Mouse (Mus musculus) kidney, postnatal 25 days (tissue): ENCODE results near the gene Hoxa4.

ENCODE experiments used
- DNase-seq, 2 experiments: peaks; one replicate each; pipeline ENCODE4 v3.0.0; 2021; ENCODE audit warnings: mixed read lengths in 2 of 2

Gene Hoxa4

DNA sequence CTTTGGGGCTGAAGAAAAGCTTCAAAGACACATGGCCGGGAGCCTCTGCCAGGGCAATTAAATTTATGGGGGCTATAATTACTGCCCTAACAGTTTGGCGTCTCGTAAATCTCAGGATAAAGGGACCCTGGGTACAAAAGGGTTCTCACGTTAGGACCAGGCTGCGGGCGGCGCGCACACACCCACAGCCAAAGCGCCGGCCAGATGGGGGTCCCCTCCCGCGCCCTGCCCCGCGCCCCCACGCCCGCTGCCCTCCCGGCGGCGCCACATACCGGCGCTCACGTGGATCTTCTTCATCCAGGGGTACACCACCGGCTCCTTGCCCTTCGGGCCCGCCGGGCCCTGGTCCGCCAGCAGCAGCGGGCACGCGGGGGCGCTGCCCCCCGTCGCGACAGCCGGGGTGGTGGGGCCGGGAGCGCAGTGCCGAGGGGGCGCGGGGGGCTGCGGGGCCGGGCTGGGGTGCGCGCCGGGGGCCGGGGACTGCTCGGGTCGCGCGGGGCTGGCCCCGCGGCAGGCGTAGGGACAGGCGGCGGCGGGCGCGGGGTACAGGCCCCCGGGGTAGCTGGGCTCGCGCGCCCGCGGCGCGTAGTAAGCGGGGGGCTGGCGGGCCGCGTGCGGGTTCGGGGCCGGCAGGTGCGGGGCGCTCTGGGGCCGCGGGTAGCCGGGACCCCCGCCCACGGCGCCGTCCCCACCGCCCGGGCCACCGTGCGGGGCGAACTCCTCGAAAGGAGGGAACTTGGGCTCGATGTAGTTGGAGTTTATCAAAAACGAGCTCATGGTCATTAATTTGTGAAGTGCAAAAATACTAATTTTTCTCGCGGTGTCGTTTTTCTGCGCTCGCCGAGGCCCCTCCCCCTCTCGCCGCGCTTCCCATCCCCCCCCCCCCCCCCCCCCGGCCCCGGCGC lies at the start of gene Hoxa4:
TSS of gene Hoxa4 (minus strand) at position 848 of the 905 bp plus-strand sequence.
- DNase-seq, result peak; percentile 11 to 62

DNA sequence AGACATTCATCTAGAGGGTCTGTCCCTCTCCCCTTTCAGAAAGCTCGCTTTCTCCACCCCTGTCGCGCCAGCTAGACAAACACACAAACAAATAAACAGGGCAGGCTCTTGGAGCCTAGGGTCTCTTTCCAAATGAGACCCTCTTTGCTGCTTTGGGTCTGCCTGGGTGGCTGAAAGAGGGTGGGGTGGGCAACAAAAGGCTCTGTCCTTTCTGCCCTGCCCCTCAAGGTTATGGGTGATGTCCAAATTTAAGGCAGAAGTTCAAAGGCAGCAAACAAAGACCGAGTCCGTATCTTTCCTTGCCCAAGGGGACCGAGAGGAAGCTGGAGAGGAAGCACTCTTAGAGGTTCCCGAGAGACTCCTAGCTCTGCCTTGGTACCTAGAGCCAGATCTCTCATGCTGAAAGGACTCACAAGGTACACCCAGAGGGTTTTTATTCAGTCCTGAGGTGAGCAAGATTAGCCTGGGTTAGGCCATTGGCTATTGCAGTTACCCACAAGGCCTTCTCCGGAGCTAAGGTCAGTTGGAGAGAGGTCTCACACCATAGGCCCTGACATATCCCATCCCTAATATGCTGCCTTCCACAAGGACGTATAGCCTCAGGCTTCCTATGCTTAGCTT lies 49.6 kb upstream of the Hoxa4 start:
- no peak for DNase-seq

DNA sequence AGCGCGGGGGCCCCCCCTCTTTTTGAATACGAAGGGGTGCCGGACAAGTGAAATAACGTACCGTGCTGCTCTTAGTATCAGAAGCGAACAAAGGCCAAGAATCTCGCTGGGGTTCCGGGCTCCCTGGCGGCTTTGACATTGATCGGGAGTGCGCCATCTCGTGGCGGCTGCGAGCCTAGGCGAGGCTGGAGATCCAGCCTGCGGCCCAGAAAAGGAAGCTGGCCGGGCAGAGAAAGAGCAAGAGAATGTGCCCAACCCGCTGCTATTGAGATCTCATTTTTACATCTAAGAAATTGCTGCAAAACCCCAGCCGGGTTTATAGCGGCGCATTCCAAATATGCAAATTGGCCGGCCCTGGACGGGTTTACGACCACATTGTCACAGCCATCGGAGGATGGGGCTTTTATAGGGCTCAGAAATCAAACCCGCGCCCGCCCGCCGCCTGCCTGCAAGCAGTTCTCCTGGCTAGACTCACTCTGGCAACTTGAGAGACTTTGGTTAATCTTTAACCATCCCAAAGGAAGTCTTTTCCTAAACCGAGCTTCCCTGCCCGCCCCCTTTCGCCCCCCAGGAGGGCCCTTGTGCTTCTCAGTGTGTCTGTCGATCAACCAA lies 48.9 kb upstream of the Hoxa4 start, which contains the start of gene Hoxa10:
TSS of gene Hoxa10 (minus strand) at position 466 of the 612 bp plus-strand sequence.
- DNase-seq, result peak; percentile 95 to 97

DNA sequence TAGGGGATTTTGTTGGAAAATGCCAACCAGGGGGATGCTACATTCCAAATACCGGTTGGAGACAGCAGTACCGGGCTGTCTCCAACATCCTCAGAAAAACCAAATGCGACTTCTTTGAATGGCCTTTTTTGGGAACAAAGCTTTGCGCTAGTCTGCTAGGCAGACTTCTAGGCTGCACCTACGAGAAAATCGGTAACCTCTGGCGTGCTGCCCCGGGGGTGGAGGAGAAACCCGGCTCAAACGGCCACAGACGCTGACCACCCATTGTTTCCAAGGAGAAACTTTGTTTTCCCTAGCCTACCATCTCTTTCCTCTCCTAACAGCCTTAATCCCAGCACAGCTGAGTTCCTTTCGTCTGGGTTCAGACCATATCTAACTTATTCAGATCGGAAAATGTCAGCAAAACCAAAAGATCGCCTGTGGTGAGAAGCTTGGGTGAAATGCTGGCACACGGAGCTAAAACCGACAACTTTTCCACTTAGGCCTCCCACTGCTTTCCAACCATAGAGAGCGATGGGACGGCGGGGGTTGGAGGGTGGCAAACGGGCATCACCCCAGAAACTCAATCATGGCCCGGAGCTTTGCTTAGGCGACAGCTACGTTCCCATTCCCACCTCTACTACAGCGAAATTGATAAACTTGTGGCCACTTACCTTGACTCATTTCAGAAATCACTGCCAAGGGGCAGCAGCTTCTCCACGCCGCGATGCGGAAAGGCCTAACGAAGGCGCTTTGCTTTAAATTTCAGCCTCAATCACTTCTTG lies 48.3 kb upstream of the Hoxa4 start:
- DNase-seq, result peak; percentile 57 to 60

DNA sequence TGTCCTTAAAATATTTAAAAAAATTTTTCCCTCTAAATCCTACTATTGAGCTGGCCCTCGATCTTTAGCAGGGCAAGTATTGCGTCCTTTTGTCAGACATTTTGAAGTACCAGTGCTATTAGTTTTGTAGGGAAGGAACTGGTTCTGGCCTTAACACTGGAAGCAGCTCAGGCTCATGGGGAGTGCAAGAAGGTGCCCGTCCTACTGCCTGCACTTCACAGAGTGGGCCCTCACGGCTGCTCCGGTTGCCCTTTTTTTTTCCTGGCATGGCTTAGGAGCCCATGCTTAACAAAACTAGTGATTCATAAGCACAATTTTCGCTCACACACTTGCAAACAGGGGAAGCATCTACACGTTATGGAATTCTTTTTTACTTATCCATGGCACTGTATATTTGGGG lies 47.4 kb upstream of the Hoxa4 start:
- peak in 1 of 2 experiments; percentile 48 for DNase-seq

DNA sequence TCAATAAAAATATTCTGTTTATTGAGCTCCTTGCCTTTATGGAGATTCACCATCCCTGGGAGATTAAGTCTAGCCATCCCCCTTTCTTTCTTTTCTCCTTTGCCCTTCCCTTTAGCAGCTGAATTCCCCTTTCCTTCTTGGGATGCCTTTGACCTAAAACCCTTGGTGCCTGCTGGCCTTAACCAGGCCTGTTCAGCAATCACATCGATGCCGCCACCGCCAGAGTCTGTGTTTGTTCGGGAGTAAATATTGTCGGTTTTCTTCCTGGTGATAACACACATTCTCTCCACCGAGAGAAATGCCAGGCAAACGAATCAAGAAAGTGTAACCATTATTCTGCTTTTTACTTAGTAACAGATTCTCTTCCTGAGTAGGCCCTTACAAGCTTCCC lies 46.6 kb upstream of the Hoxa4 start:
- peak; percentile 42 to 54 for DNase-seq

DNA sequence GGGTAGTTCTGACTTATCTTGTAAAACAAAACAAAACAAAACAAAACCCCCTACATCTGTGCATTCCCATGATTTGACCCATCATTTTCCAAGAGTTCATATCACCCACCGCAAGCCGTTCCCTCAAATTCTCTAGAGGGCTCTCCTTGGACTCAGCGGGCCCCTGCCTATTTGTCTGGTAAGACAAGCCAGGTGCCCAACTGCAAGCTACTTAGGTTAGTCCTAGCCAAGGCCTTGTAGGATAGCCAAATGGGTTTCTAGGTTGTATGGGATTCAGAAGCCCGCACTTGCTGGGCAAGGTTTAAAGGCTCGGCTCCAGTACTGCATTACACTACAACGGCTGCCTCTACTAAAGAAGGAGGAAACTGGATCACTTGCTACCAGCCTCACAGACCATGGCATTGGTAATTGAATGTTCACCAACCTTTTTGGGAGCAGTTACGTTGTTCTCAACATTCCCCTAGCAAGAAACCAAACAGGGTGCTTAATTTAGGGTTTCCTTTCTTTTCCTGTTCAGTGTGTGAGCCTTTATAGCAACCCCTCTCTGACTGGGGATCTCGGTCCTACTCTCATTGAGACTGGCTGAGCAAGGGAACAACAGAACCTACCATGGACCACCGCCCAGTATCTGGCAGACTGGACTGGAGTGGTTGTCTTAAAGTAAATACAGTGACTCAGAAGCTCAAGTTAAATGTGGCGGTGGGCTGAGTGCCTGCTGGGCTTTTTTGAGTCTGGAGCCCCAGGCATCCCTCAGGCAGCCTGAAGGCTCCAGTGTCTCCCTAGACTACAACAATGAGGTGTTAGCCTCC lies 46.0 kb upstream of the Hoxa4 start:
- DNase-seq, result peak in 1 of 2 experiments; percentile 39

DNA sequence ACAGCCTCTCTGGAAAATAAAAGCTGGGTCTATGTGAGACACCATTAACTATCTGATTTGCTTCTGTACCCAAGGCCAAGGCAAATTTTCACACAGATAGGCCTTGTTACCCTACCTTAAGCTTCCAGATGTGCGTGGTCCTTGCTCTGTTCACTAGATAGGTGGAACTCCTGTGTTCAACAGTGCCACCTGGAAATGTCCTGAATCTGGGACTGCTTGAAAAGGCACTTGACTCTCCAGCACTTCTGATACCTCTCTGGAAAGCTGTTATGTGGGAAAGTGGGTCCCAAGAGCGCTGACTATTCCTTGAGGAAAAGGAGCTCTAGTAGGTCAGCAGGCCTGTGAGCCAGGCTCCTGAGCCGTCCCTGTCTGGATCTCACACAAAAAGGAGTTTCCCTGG lies 45.3 kb upstream of the Hoxa4 start:
- DNase-seq, result peak in 1 of 2 experiments; percentile 39

DNA sequence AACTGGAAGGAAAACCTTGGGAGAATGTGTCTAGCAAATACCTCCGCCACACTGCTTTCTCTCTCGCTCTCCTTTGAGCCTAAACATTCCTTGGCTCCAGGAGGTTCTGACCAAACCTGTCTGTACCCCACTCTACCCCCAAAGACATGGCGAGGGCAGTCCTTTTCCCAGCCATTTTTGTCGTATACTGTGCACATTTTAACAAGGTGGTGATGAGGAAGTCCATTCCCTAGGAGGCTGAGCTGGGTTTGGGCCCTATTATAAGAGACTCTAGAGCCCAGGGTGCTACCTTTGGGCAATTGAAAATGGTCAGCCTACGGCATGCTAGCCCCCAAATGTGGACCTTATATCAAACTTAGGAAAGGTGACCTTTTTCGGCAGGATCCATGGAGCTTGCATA lies 44.3 kb upstream of the Hoxa4 start:
- DNase-seq, result peak in 1 of 2 experiments; percentile 33

DNA sequence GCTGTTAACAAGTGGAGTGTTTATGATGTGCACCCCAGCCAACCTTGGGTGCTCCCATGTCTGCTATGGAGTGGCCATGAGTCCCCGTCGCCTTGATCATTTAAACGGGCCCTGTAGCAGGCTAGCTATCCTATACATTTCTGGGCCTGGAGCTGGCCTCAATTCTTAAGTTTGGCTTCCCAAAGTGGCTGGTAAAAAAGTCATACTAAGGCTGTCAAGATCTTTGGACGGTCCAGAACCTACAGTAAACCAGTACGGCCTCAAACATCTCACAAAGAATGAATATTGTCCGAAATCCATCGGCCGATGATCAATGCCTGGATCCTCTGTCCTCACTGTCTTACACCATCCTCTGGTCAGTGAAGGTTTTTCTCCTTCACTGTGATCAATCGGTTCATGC lies 43.7 kb upstream of the Hoxa4 start:
- peak in 1 of 2 experiments; percentile 55 for DNase-seq

DNA sequence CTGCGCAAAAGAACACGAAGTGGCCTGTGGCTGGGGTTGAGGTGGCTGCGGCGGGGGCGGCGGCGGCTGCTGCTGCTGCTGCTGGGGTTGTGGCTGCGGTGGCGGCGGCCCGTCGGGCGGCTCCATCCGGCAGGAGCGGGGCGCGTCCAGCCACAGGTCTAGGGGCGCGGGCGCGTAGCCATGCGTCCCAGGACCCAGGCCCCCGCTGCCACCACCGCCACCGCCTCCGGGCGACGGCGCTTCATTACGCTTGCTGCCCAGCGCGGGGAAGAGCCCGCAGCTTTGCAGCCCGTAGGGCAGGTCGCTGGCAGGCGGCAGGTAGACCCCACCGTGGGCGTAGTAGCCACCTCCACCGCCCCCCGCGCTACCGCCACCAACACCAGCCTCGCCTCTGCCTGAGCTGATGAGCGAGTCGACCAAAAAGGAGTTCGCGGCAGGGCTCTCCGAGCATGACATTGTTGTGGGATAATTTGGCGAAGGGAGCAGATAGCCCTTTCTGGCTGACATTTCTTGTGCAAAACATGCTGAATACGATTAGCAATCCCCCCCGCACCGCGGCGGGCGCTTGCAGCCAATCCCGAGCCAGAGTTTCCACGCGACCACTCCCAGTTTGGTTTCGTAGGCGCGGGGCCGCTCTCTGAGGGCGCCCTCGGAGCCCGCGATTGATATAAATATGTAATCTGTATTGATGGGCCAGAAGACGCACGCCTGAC lies 43.0 kb upstream of the Hoxa4 start:
- peak; percentile 81 to 89 for DNase-seq

DNA sequence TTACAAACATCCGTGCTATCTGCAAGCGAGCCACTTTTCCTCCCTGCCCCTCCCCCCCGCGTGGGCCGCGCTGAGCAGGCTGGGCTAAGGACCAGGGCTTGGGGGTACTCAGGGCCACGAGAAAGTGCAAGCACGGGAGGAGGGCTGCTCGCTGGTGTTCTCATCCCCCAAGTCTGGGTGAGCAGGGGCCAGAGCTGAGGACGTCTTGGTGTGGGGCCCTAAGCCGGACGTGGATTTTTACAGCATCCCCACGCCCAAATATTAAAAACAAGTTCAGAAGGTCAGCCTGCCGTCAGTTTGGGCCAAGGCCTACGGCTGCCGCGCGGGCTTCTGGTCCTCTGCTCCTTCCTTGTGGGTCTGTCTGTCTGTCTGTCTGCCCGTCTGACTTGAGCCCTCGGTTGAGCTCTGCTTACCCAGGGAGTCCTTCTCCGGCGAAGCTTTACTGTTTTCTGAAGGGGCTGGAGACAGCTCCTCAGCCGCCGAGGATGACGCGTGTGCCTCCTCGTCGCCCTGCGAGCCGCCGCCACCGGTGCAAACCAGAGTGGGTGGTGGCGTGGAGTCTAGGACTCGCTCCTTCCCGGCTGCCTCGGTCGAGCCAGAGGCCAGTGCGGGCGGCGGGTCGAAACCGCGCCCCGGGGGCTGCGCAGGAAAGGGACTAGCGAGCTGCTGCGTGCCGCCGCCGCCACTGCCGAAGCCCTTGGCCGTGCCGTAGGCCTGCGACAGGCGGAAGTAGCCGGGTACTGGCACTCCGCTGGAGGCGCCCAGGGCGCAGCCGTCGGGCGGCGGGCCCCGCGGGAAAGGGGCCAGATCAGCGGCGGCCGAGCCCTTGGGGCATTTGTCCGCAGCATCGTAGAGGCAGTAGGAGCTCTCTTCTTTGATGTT lies 42.2 kb upstream of the Hoxa4 start:
- DNase-seq, result peak; percentile 92 to 95

DNA sequence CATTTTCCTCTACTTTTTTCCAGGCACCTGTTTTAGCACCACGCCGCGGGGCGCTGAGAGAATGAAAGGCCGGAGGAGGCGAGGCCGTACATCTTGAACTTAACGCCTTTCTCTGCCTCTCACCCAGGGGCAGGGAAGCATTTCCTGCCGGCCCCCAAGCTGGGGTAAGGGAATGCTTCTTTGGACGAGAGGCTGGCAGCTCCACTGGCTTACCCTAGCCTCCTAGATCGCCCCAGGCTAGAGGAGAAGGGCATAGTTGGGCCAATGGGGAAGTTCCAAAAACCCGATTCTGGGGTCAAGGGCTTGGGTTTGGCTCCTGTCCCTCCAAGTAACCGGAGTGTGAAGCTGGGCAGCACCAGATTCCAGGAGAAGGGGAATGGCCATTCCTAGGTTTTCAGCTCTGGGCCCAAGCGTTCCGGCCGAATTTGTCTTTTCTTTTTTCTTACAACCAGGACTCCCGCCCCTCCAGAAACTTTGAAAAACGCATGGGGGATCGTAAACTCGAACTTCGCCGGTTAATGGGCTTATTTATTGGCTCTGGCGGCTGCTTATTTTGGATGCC lies 41.5 kb upstream of the Hoxa4 start:
- DNase-seq, result peak in 1 of 2 experiments; percentile 83

DNA sequence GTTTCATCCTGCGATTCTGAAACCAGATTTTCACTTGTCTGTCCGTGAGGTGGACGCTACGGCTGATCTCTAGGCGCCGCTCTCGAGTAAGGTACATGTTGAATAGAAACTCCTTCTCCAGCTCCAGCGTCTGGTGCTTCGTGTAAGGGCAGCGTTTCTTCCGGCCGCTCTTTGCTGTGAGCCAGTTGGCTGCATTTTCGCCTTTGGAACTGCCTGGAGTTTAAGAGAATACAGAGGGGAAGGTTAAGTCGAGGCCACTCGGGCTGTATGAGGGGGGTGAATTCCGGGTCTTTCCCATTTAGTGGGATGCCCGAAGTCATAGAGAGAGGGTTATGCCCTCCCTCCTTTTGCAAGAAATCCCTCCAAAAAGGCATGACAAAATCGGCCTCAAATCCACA lies 41.0 kb upstream of the Hoxa4 start:
- peak; percentile 80 to 86 for DNase-seq

DNA sequence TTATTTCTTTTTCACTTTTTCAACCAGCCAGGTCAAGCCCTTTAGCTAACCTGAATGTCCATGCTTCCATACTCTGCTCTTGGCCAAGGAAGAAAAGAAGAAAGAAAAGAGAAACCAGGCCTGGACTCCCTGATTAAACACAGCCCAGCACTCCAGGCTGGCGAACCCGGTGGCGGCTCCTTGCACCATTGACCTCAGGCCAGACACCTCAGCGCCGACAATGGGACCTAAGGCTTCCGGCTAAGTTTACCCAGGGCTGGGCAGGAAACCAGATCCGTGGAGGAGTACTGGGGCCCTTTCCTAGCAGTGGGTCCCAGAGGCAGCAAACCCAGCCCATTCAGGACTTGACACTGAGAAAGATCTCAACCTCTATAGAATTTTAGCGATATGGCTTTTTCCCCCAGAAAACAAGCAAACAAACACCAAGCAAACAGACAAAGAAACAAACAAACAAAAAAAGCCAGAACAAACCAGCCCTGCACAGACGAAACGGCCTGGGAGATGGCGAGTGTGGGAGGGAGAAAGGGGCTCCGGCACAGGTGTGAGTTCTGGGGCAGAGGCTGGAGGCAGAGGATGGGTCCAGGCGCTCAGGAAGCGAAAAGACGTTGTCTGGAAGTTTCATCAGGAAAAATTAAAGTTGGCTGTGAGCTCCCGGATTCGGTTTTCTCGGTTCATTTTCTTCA lies 40.5 kb upstream of the Hoxa4 start:
- DNase-seq, result peak; percentile 72 to 85

DNA sequence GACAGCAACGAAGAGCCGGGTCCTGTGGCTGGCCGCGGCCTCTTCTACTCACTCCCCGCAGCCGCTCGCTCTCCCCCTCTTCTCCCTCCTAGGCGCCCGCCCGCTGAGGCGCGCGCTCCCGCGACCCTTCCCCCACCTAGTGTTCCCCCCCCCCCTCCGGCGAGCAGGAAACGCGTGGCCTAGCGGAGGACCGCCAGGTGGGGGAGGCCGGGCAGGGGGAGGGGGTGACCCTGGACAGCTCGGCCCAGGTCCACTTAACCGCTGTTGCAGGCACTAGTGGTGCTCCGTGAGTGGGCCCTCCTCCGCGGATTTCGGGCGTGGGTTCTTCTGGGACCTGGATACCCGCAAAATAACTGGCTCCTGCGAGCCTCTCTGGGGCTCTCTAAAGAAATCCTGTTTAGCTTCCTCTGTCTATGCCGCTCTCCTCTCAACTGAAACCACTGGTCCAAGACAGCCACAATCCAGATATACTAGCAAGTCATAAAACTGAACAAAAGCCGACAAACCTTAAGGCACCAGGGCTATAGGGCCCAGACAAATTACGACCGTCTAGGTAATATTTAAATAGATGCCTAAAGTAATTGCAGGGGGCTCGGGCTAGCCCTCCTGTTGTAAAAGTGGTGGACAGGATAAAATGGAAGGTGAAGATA lies 39.1 kb upstream of the Hoxa4 start, which contains the start of gene Hoxa9:
TSS of gene Hoxa9 (minus strand) at position 574 of the 650 bp plus-strand sequence.
- peak; percentile 71 to 91 for DNase-seq

DNA sequence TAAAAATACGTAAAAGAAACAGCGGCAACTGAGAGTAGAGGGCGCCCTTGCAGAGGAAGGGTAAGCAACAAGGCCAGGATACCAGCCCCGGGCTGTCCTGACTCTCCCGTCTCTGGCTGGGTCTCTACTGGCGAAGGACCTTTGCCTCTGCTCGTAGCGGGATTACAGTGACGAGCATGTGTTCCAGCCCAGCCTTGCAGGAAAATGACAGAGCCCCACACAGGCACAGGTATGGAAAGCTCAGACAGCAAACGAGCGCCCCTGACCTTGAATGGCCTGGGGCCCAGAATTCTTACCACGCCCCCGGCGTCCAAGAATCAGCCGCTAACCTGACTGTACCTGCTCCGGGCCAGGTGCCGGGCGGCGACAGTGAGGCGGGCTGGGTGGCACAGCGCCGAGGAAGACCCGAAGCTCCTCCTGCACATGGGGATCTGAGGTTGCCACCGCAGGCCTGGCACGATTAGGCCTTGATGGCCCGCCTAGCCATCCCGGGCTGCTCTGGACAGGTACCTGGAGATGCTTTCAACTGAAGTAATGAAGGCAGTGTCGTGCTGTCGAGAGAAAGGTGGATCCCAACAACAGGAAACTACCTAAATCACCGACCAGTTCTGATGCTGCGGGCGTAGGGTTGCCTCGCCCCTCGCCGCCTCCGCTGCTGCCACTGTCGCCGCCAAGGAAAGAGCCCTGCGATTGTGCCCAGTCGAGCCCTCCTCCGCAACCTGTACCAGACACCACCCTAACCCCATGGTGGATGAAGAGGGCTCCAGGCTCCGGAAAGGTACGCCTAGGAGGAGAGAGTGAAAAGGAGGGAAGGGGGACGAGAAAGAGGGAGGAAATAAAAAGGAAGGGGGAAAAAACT lies 38.2 kb upstream of the Hoxa4 start:
- DNase-seq, result peak; percentile 82 to 93
